Mouse (Mus musculus) spleen, adult 2 months (tissue): ENCODE measurements around the gene Med11. TPM values are rescaled to one million over a fixed set of nuclear protein-coding genes. Genes with fewer than 3 reads are reported as not detected.
A peak's percentile ranks its signal among the peaks of the same experiment; 100 is the strongest.

ENCODE experiments used
- DNase-seq, 2 experiments: peaks; one replicate each; pipeline versions ENCODE4 v3.0.0 to v3.0.0-alpha.2; 2012 to 2021; ENCODE audit warnings: low spot score in 2 of 2, low read depth in 1 of 2
- H3K27ac ChIP-seq: fragments of 200-500 bp; 2 replicates; pipeline ENCODE4 v1.5.1; 2012; ENCODE audit warnings: low read length, inconsistent platforms; ENCODE audit not compliant: insufficient read depth
- H3K27me3 ChIP-seq: fragments of 200-500 bp; 2 replicates; pipeline ENCODE4 v1.6.1; 2012; ENCODE audit warnings: mild to moderate bottlenecking, moderate library complexity, low read length, inconsistent platforms; ENCODE audit not compliant: control insufficient read depth, insufficient read depth
- H3K36me3 ChIP-seq: fragments of 200-500 bp; 2 replicates; pipeline ENCODE4 v1.6.1; 2012; ENCODE audit warnings: mild to moderate bottlenecking, low read length, inconsistent platforms; ENCODE audit not compliant: control insufficient read depth, insufficient read depth
- H3K4me1 ChIP-seq: fragments of 200-500 bp; 2 replicates; pipeline ENCODE4 v1.6.1; 2011; ENCODE audit warnings: inconsistent platforms; ENCODE audit not compliant: control insufficient read depth, insufficient read depth, insufficient read length
- H3K4me3 ChIP-seq: fragments of 200-500 bp; 2 replicates; pipeline ENCODE4 v1.5.1; 2011; ENCODE audit warnings: mild to moderate bottlenecking, inconsistent platforms; ENCODE audit not compliant: insufficient read depth, insufficient read length; ENCODE audit errors: extremely low read depth
- CTCF ChIP-seq: fragments of 200-500 bp; IDR thresholded peaks from 2 replicates; pipeline ENCODE4 v1.5.1; 2011; ENCODE audit warnings: mild to moderate bottlenecking, inconsistent platforms; ENCODE audit not compliant: insufficient read depth, insufficient read length, insufficient replicate concordance; ENCODE audit errors: extremely low read depth
- POLR2A ChIP-seq: fragments of 200-500 bp; IDR thresholded peaks from 2 replicates; pipeline ENCODE4 v1.6.1; 2011; ENCODE audit warnings: low read depth, low read length, inconsistent platforms
- WGBS: fragments of 180-500 bp; shearing (Covaris S2); methylation state at CpG from one replicate; pipeline ENCODE4 v1.1.7; 2018; 5-methylcytosine and 5-hydroxymethylcytosine counted together
- polyA plus RNA-seq: library from polyadenylated mRNA; depleted of rRNA; stranded (reverse); fragments of >200 nt; gene quantifications from 2 replicates; pipeline ENCODE4 v1.2.3, GENCODE M21; 2012

The Med11 gene
- polyA plus RNA-seq, 1 experiment: 24.6 TPM

GRCm38 (mm10) chr11:70474872-70475534 is 23.3 kb downstream of the Med11 start:
- Histone ChIP-seq H3K4me1 (no peaks in the 10 kb centered on the region), H3K36me3 (no peaks in the 10 kb centered on the region), H3K27me3 (no peaks in the 10 kb centered on the region; the same call in none of the 2 replicates), H3K4me3 (no peak overlapping the region), H3K27ac (no peak overlapping the region)
- TF ChIP-seq CTCF (no peak), POLR2A (no peak)
- DNase-seq: no peak
- 85% methylated on average over 12 of the region's 12 CpGs for WGBS

GRCm38 (mm10) chr11:70485498-70485897 is 33.8 kb downstream of the Med11 start:
- Histone ChIP-seq H3K27me3 (no peaks in the 10 kb centered on the region), H3K27ac (no peak overlapping the region), H3K4me1 (no peaks in the 10 kb centered on the region), H3K4me3 (no peak overlapping the region), H3K36me3 (no peaks in the 10 kb centered on the region)
- no peak for DNase-seq
- TF ChIP-seq POLR2A (no peak), CTCF (no peak)
- 78% methylated on average over 2 of the region's 2 CpGs for WGBS

GRCm38 (mm10) chr11:70487816-70488215 is 36.1 kb downstream of the Med11 start:
- H3K4me1 ChIP-seq: no peaks in the 10 kb centered on the region
- no peaks in the 10 kb centered on the region for H3K27me3 ChIP-seq
- no peak for DNase-seq
- WGBS: 72% methylated on average over 4 of the region's 4 CpGs
- no peak overlapping the region for H3K4me3 ChIP-seq
- no peaks in the 10 kb centered on the region for H3K36me3 ChIP-seq
- H3K27ac ChIP-seq: no peak overlapping the region
- TF ChIP-seq CTCF (no peak), POLR2A (no peak)

GRCm38 (mm10) chr11:70489138-70489537 is 37.4 kb downstream of the Med11 start:
- H3K36me3 ChIP-seq: no peaks in the 10 kb centered on the region
- no peaks in the 10 kb centered on the region for H3K27me3 ChIP-seq
- H3K4me1 ChIP-seq: no peaks in the 10 kb centered on the region
- H3K4me3 ChIP-seq: no peak overlapping the region
- no peak for DNase-seq
- TF ChIP-seq POLR2A: no peak
- TF ChIP-seq CTCF: no peak
- peak overlapping the region; percentile 68 for H3K27ac ChIP-seq
- 68% methylated on average over 3 of the region's 3 CpGs for WGBS

- no peaks in the 10 kb centered on the region for H3K36me3 ChIP-seq
- DNase-seq: no peak
- H3K4me3 ChIP-seq: no peak overlapping the region
- H3K27ac ChIP-seq: peak overlapping the region; percentile 68; the same call in 1 of the 2 replicates
- no peaks in the 10 kb centered on the region for H3K27me3 ChIP-seq
- no peaks in the 10 kb centered on the region for H3K4me1 ChIP-seq
- no peak for TF ChIP-seq POLR2A
- no peak for TF ChIP-seq CTCF
- WGBS: 11% methylated on average over 6 of the region's 6 CpGs
Measured at GRCm38 (mm10) chr11:70489684-70490083, 38.0 kb downstream of the Med11 start.

- Histone ChIP-seq H3K4me1 (no peaks in the 10 kb centered on the region), H3K27ac (no peak overlapping the region), H3K27me3 (no peaks in the 10 kb centered on the region), H3K4me3 (no peak overlapping the region), H3K36me3 (no peaks in the 10 kb centered on the region)
- 69% methylated on average over 14 of the region's 14 CpGs for WGBS
- no peak for TF ChIP-seq CTCF
- no peak for DNase-seq
Measured at GRCm38 (mm10) chr11:70499566-70500475, 48.1 kb downstream of the Med11 start.

GRCm38 (mm10) chr11:70500476-70500812 is 48.7 kb downstream of the Med11 start:
- Histone ChIP-seq H3K36me3 (no peaks in the 10 kb centered on the region), H3K4me3 (no peak overlapping the region), H3K27me3 (no peaks in the 10 kb centered on the region), H3K4me1 (no peaks in the 10 kb centered on the region), H3K27ac (no peak overlapping the region)
- TF ChIP-seq POLR2A: no peak
- no peak for TF ChIP-seq CTCF
- 95% methylated on average over 1 of the region's 1 CpGs for WGBS
- no peak for DNase-seq
